Mouse (Mus musculus) hindbrain, embryonic 15.5 days (tissue): ENCODE results near the gene Akap13. TPM values are rescaled to one million over a fixed set of nuclear protein-coding genes. Genes with fewer than 3 reads are reported as not detected.

Experiments
- ATAC-seq: fragments of 200-750 bp; cut with Nextera tagmentation; 2 replicates; pipeline ENCODE4 v1.8.0; 2017; ENCODE audit warnings: low read depth, moderate number of reproducible peaks, moderate TSS enrichment; ENCODE audit not compliant: low FRiP score
- H3K27ac ChIP-seq: fragments of 300-500 bp; sonication (generic); replicated peaks from 2 replicates; pipeline ENCODE4 v1.5.1; 2015; ENCODE audit warnings: mild to moderate bottlenecking, inconsistent platforms
- H3K27me3 ChIP-seq: fragments of 300-500 bp; sonication (generic); 2 replicates; pipeline ENCODE4 v1.6.1; 2015; ENCODE audit warnings: control low read depth, inconsistent platforms
- H3K36me3 ChIP-seq: fragments of 300-500 bp; sonication (generic); 2 replicates; pipeline ENCODE4 v1.6.1; 2015; ENCODE audit warnings: control low read depth, inconsistent platforms
- H3K4me1 ChIP-seq: fragments of 300-500 bp; sonication (generic); replicated peaks from 2 replicates; pipeline ENCODE4 v1.6.1; 2015; ENCODE audit warnings: control low read depth, inconsistent platforms
- H3K4me2 ChIP-seq: fragments of 300-500 bp; sonication (generic); 2 replicates; pipeline ENCODE4 v1.6.1; 2015; ENCODE audit warnings: moderate library complexity, mild to moderate bottlenecking, inconsistent platforms
- H3K4me3 ChIP-seq: fragments of 300-500 bp; sonication (generic); 2 replicates; pipeline ENCODE4 v1.5.1; 2015; ENCODE audit warnings: mild to moderate bottlenecking, inconsistent platforms
- H3K9ac ChIP-seq: fragments of 300-500 bp; sonication (generic); 2 replicates; pipeline ENCODE4 v1.6.1; 2015; ENCODE audit warnings: inconsistent platforms
- H3K9me3 ChIP-seq: fragments of 300-500 bp; sonication (generic); 2 replicates; pipeline ENCODE4 v1.6.1; 2016; ENCODE audit warnings: control low read depth, inconsistent platforms
- WGBS: fragments of 180-500 bp; shearing (Covaris S2); methylation state at CpG from one replicate; pipeline ENCODE4 v1.1.7; 2015; 5-methylcytosine and 5-hydroxymethylcytosine counted together
- polyA plus RNA-seq: library from polyadenylated mRNA; unstranded; fragments of >200 nt; fragmentation: Nextera tagmentation; extraction: Ambion mirVana; gene quantifications from 2 replicates; pipeline ENCODE4 v1.2.1, GENCODE M21; 2015

The Akap13 gene
- polyA plus RNA-seq, 1 experiment from 2014 or later: 15.3 TPM

- Histone ChIP-seq H3K9ac (no peak overlapping the region), H3K4me3 (no peak overlapping the region), H3K9me3 (no peaks in the 10 kb centered on the region), H3K4me1 (peaks cover 3% of the 10 kb centered on the region; the same call in 1 of the 2 replicates), H3K27ac (no peak overlapping the region), H3K27me3 (no peaks in the 10 kb centered on the region), H3K36me3 (no peaks in the 10 kb centered on the region), H3K4me2 (no peak overlapping the region)
- no peak for ATAC-seq
- 90% methylated on average over 4 of the region's 4 CpGs for WGBS
Measured at GRCm38 (mm10) chr7:75648961-75649360, 193.6 kb downstream of the Akap13 start.

DNA sequence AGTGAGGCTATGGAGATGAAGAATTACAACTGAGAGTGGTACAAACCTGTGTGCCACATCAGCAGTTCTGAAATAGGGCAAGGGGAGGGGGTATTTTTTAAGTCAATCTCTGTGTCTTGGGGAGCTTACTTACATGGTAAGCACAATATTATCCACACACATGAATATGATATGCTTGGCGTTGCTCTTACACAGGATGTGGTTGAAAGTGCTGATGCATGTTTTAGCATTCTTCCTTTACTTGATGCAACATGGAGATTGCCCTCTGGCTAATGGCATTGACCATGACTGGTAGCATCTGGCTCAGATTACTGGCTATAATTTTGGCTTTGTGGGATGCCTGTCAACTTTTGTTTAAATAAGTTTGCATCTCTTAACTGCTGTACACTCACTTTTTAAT lies 194.6 kb downstream of the Akap13 start:
- no peak overlapping the region for H3K4me2 ChIP-seq
- H3K4me3 ChIP-seq: no peak overlapping the region
- WGBS: 80% methylated on average over 1 of the region's 1 CpGs
- H3K27ac ChIP-seq: no peak overlapping the region
- ATAC-seq: no peak
- no peaks in the 10 kb centered on the region for H3K27me3 ChIP-seq
- H3K9me3 ChIP-seq: no peaks in the 10 kb centered on the region
- H3K9ac ChIP-seq: no peak overlapping the region
- H3K36me3 ChIP-seq: no peaks in the 10 kb centered on the region
- 0 out of 2 replicates have a peak, but pooled peaks cover 3% of the 10 kb centered on the region for H3K4me1 ChIP-seq

DNA sequence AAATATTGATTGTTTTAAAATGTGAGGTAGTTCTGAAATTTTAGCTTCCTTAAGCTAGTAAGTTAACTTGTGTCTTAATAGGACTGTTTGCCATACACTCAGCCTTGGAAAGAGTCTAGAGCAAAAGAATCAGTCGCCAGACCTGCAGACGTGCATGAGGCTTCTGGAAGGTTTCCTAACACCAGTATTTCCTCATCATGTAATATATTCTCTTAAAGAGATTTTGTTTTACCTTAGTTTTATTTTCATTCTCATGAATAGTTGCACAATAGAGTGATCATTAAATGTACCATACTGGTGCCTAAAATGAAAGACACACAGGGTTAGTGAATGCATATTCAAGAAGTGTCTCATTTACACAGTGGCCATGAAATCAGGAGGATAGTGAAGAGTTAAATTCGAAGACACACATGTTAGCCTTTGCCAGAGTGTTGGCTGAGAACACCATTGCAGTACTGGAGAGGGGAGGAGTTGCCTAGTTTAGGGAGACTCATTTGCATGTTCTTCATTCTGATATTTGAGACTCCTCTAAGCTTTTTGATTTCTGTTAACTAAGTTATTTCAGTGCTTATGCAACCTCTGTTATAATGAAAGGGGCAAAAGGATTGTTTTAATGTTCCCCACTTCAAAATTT lies 198.5 kb downstream of the Akap13 start:
- Histone ChIP-seq H3K9me3 (no peaks in the 10 kb centered on the region), H3K36me3 (no peaks in the 10 kb centered on the region), H3K4me1 (no peaks in the 10 kb centered on the region), H3K4me2 (no peak overlapping the region), H3K4me3 (no peak overlapping the region), H3K27ac (no peak overlapping the region), H3K27me3 (no peaks in the 10 kb centered on the region), H3K9ac (no peak overlapping the region)
- 67% methylated on average over 3 of the region's 3 CpGs for WGBS
- ATAC-seq: no peak

GRCm38 (mm10) chr7:75655180-75656074 lies 200.1 kb downstream of the Akap13 start:
- WGBS: 82% methylated on average over 11 of the region's 11 CpGs
- no peak overlapping the region for H3K27ac ChIP-seq
- H3K9ac ChIP-seq: no peak overlapping the region

GRCm38 (mm10) chr7:75656297-75656852 lies 201.0 kb downstream of the Akap13 start:
- no peak overlapping the region for H3K4me3 ChIP-seq
- H3K4me1 ChIP-seq: no peaks in the 10 kb centered on the region
- H3K27ac ChIP-seq: no peak overlapping the region
- ATAC-seq: no peak
- no peak overlapping the region for H3K4me2 ChIP-seq
- no peaks in the 10 kb centered on the region for H3K36me3 ChIP-seq
- H3K9me3 ChIP-seq: no peaks in the 10 kb centered on the region
- no peaks in the 10 kb centered on the region for H3K27me3 ChIP-seq
- no peak overlapping the region for H3K9ac ChIP-seq
- WGBS: 90% methylated on average over 9 of the region's 9 CpGs

More at GRCm38 (mm10) chr7:75655180-75656074, 200.1 kb downstream of the Akap13 start:
- Histone ChIP-seq H3K27me3 (no peaks in the 10 kb centered on the region), H3K4me2 (no peak overlapping the region), H3K9me3 (no peaks in the 10 kb centered on the region), H3K4me3 (no peak overlapping the region), H3K4me1 (no peaks in the 10 kb centered on the region), H3K36me3 (no peaks in the 10 kb centered on the region)
- ATAC-seq: no peak

DNA sequence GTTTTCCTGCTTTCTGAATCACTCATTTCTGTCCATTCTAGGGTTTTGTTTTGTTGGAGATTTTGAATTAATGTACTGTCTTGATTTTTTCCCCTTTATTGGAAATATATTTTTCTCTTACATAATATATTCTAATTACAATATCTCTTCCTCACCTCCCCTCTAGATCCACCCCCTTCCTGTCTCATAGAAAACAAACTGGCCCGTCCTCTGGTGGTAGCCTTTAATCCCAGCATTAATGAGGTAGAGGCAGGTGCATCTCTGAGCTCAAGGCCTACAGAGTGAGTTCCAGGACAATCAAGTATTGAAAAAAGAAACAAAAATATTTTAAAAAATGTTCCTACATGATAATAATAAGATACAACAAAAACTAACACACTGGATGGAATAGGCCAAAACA lies 201.6 kb downstream of the Akap13 start:
- no peaks in the 10 kb centered on the region for H3K4me1 ChIP-seq
- no peak overlapping the region for H3K27ac ChIP-seq
- no peak overlapping the region for H3K9ac ChIP-seq
- H3K36me3 ChIP-seq: no peaks in the 10 kb centered on the region
- no peaks in the 10 kb centered on the region for H3K27me3 ChIP-seq
- H3K9me3 ChIP-seq: no peaks in the 10 kb centered on the region
- no peak overlapping the region for H3K4me2 ChIP-seq
- ATAC-seq: no peak
- H3K4me3 ChIP-seq: no peak overlapping the region
- WGBS: 74% methylated on average over 1 of the region's 1 CpGs

DNA sequence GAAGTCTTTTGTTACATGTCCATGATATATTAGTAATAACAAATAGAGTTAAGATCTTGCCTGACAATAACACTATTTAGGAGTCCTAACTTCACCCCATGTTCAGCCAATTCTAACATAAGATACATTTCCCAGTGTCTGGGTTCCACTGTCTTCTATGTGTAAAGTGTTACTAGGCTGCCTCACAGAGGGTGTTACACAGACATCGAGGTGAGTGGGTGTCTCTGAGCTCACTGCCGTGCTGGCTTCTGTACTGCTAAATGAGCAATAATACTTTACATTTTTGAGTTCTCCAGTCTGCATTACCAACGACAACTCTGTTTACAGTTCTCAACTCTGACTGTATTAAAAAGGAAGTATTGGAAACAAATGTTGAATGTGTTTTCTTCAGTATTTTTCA lies 209.1 kb downstream of the Akap13 start:
- Histone ChIP-seq H3K9ac (no peak overlapping the region), H3K27me3 (no peaks in the 10 kb centered on the region), H3K4me3 (no peak overlapping the region), H3K36me3 (no peaks in the 10 kb centered on the region), H3K9me3 (no peaks in the 10 kb centered on the region), H3K4me2 (no peak overlapping the region), H3K27ac (no peak overlapping the region), H3K4me1 (no peaks in the 10 kb centered on the region)
- WGBS: 86% methylated on average over 3 of the region's 3 CpGs
- ATAC-seq: no peak

GRCm38 (mm10) chr7:75666982-75667381 lies 211.6 kb downstream of the Akap13 start:
- H3K9ac ChIP-seq: no peak overlapping the region
- no peak overlapping the region for H3K27ac ChIP-seq
- H3K4me1 ChIP-seq: no peaks in the 10 kb centered on the region
- H3K9me3 ChIP-seq: no peaks in the 10 kb centered on the region
- no peak for ATAC-seq
- WGBS: 91% methylated on average over 3 of the region's 3 CpGs
- no peaks in the 10 kb centered on the region for H3K27me3 ChIP-seq
- H3K4me2 ChIP-seq: no peak overlapping the region
- H3K36me3 ChIP-seq: no peaks in the 10 kb centered on the region
- no peak overlapping the region for H3K4me3 ChIP-seq

GRCm38 (mm10) chr7:75667531-75667930 lies 212.2 kb downstream of the Akap13 start:
- Histone ChIP-seq H3K36me3 (no peaks in the 10 kb centered on the region), H3K9ac (no peak overlapping the region), H3K4me2 (no peak overlapping the region), H3K27me3 (no peaks in the 10 kb centered on the region), H3K27ac (no peak overlapping the region), H3K4me1 (no peaks in the 10 kb centered on the region), H3K4me3 (no peak overlapping the region), H3K9me3 (no peaks in the 10 kb centered on the region)
- no peak for ATAC-seq
- WGBS: 97% methylated on average over 6 of the region's 6 CpGs

DNA sequence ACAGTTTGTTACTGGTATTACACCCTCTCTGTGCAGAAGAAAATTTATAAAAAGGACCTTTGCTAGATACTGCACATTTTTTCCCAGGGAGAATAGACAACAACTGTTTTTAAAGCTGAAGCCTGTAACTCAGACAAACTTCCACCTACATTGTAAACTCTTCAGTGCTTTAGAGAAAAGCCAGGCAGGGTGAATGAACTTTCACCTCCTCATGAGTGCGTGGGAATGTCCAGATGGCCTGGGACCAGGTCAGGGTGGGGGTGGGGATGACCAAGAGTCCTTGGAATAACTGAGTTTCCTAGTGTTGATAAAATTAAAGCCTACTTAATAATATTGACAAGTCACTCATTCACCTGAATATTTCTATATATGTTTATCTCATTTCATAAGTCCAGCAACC lies 213.1 kb downstream of the Akap13 start:
- no peaks in the 10 kb centered on the region for H3K27me3 ChIP-seq
- H3K9ac ChIP-seq: no peak overlapping the region
- no peaks in the 10 kb centered on the region for H3K9me3 ChIP-seq
- no peak overlapping the region for H3K4me3 ChIP-seq
- H3K36me3 ChIP-seq: no peaks in the 10 kb centered on the region
- ATAC-seq: no peak
- WGBS: 62% methylated on average over 1 of the region's 1 CpGs
- no peak overlapping the region for H3K4me2 ChIP-seq
- no peaks in the 10 kb centered on the region for H3K4me1 ChIP-seq
- H3K27ac ChIP-seq: no peak overlapping the region

- Histone ChIP-seq H3K9ac (no peak overlapping the region), H3K36me3 (no peaks in the 10 kb centered on the region), H3K4me2 (no peak overlapping the region), H3K27me3 (no peaks in the 10 kb centered on the region), H3K9me3 (no peaks in the 10 kb centered on the region), H3K4me3 (no peak overlapping the region), H3K27ac (no peak overlapping the region), H3K4me1 (no peaks in the 10 kb centered on the region)
- ATAC-seq: no peak
- 85% methylated on average over 6 of the region's 6 CpGs for WGBS
Measured at GRCm38 (mm10) chr7:75669416-75669815, 214.1 kb downstream of the Akap13 start.

- Histone ChIP-seq H3K27ac (no peak overlapping the region), H3K27me3 (no peaks in the 10 kb centered on the region), H3K36me3 (0 out of 2 replicates have a peak, but pooled peaks cover 3% of the 10 kb centered on the region), H3K4me2 (no peak overlapping the region), H3K9ac (no peak overlapping the region), H3K9me3 (no peaks in the 10 kb centered on the region), H3K4me3 (no peak overlapping the region), H3K4me1 (no peaks in the 10 kb centered on the region)
- ATAC-seq: no peak
- WGBS: 23% methylated on average over 9 of the region's 9 CpGs
Measured at GRCm38 (mm10) chr7:75679631-75680030, 224.3 kb downstream of the Akap13 start.
